Mouse (Mus musculus) lung, postnatal 0 days (tissue): ENCODE data around the gene Duox1.

Experiments used
- CTCF ChIP-seq: IDR thresholded peaks from 2 replicates; pipeline ENCODE4 v1.5.1; 2016; ENCODE audit warnings: antibody characterized with exemption, mild to moderate bottlenecking
- EP300 ChIP-seq: IDR thresholded peaks from 2 replicates; pipeline ENCODE4 v1.6.1; 2016; ENCODE audit warnings: antibody characterized with exemption, mild to moderate bottlenecking, control low read depth

- TF ChIP-seq CTCF (no peak), EP300 (no peak)
Observed at GRCm38 (mm10) chr2:122304544-122304943, 10.9 kb upstream of the Duox1 start.
